9 mouse cellular contexts compared by ENCODE assay signal in the genomic region with DNA sequence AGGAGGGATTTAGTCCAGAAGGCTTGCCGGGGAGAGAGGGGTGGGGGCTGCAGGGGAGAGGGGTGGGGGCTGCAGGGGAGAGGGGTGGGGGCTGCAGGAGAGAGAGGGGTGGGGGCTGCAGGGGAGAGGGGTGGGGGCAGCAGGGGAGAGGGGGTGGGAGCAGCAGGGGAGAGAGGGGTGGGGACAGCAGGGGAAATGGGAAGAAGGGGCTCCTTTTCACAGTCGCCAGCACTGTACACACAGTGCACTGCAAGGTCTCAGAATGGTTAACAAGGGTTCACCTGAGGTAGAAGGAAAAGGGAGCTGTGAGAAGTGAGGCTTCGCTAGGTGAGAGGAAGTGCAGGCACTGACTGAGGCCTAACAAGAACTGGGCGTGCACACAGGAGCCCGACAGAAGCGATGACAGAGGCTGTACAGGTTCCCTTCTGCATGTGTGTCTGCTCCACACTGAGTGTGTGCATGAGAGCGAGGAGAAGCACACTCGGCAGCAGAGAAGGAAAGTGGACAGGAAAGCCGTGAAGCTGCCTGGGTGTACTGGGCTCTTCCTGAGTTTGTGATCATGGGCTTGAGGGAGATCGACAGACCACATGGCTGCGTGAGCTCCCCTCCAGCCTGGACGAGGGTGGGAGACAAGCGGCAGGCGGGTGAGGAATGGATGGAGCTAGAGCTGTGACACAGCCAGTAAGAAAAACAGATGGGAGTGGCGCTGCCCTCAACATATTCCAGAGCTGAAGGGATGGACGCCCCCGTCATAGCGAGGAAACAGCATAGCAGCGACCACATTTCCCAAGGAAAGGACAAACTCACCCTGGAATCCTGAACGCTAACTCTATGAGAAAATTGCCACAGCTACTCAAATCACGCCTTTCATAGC. TPM values are rescaled to one million over a fixed set of nuclear protein-coding genes. Genes with fewer than 3 reads are reported as not detected.
DNase-seq lines count a peak whose midpoint lies in the region; ATAC-seq lines count a peak whose summit lies in the region.
"Had no signal": no experiment of that assay in that cellular context is flagged by ENCODE, and none has a peak within 500 bp of the region (broad histone marks: within the 10 kb centered on the region; RNA-seq: fewer than 3 reads in every experiment).

No protein-coding gene starts in this region.

- peaks cover 7% of the 10 kb centered on the region for H3K36me3 ChIP-seq in heart, embryonic 16.5 days (ENCODE audit: control insufficient read depth, insufficient read depth)
- peaks cover 24% of the 10 kb centered on the region for H3K36me3 ChIP-seq in embryonic facial prominence, embryonic 12.5 days

- no peaks in the 10 kb centered on the region for H3K27me3 ChIP-seq in heart, embryonic 16.5 days (ENCODE audit: control insufficient read depth, insufficient read depth, low read length)
- H3K27me3 ChIP-seq in embryonic facial prominence, embryonic 12.5 days = no peaks in the 10 kb centered on the region
- H3K27me3 ChIP-seq: liver, embryonic 15.5 days had no signal

- H3K9me3 ChIP-seq in heart, embryonic 16.5 days (replicated peaks; ENCODE audit: control insufficient read depth, low read length) = no peaks in the 10 kb centered on the region
- no peaks in the 10 kb centered on the region for H3K9me3 ChIP-seq in embryonic facial prominence, embryonic 12.5 days
- H3K9me3 ChIP-seq: liver, embryonic 15.5 days had no signal

- DNase-seq in heart, adult 8-10 months (ENCODE audit: low spot score) = no peak
- DNase-seq in ES-CJ7 (ENCODE audit: low read depth, low spot score) = peak; percentile 60
- DNase-seq in left cerebral cortex, postnatal 36 days (ENCODE audit: low spot score in 2 of 2) = peak; percentile 40 to 43
- no peak for DNase-seq in spleen, postnatal 36 days (ENCODE audit: low spot score in 2 of 2)
- DNase-seq in kidney, adult 9 months = no peak

- H3K9ac ChIP-seq in heart, embryonic 16.5 days (ENCODE audit: low read length) = peak overlapping the region; percentile 36
- H3K9ac ChIP-seq in embryonic facial prominence, embryonic 12.5 days = no peak overlapping the region
- H3K9ac ChIP-seq: liver, embryonic 15.5 days had no signal

- intact Hi-C loops in left cerebral cortex, postnatal 36 days (cut with DNase I) = no loop called here

- no peak for ATAC-seq in heart, embryonic 16.5 days (replicated peaks; ENCODE audit: extremely low read depth, insufficient read depth, low FRiP score)
- no peak for ATAC-seq in embryonic facial prominence, embryonic 12.5 days (ENCODE audit: insufficient number of reproducible peaks, insufficient read depth, low FRiP score, low TSS enrichment)
- ATAC-seq in inflammation-experienced regulatory T-cells, adult 6 months = no peak

- no peak overlapping the region for H3K4me3 ChIP-seq in heart, embryonic 16.5 days (ENCODE audit: low read length)
- H3K4me3 ChIP-seq in embryonic facial prominence, embryonic 12.5 days = no peak overlapping the region
- H3K4me3 ChIP-seq: liver, embryonic 15.5 days had no signal

- H3K27ac ChIP-seq in heart, embryonic 16.5 days (ENCODE audit: low read length) = peak overlapping the region; percentile 17
- peak overlapping the region; percentile 17; the same call in 1 of the 2 replicates for H3K27ac ChIP-seq in embryonic facial prominence, embryonic 12.5 days
- H3K27ac ChIP-seq: liver, embryonic 15.5 days had no signal

- WGBS in heart, embryonic 16.5 days = 29% methylated on average over 21 of the region's 21 CpGs
- WGBS in embryonic facial prominence, embryonic 12.5 days = 58% methylated on average over 21 of the region's 21 CpGs

- H3K4me2 ChIP-seq in heart, embryonic 16.5 days (ENCODE audit: low read depth, low read length) = peak overlapping the region; percentile 24; the same call in 1 of the 2 replicates
- H3K4me2 ChIP-seq in embryonic facial prominence, embryonic 12.5 days (replicated peaks) = no peak overlapping the region
- H3K4me2 ChIP-seq: liver, embryonic 15.5 days had no signal

- peaks cover 75% of the 10 kb centered on the region for H3K4me1 ChIP-seq in heart, embryonic 16.5 days (ENCODE audit: control insufficient read depth, insufficient read depth, low read length)
- H3K4me1 ChIP-seq in embryonic facial prominence, embryonic 12.5 days = peaks cover 27% of the 10 kb centered on the region

RNA-seq across cellular contexts. Expression of gene Ube4b, which starts 29.9 kb away (rescaled TPM):
- polyA plus RNA-seq in heart, embryonic 16.5 days (2015; fragmentation: Nextera tagmentation; extraction: Ambion mirVana) = 29.9 and 32.5 TPM in 2 replicates
- total RNA-seq in heart, adult 8-10 months (2022) = 10 to 100 TPM; 40.6 to 46.8 (median 42.6) TPM
- 66.9 and 67.5 TPM in 2 replicates for polyA plus RNA-seq in embryonic facial prominence, embryonic 12.5 days (2016; fragmentation: Nextera tagmentation; extraction: Ambion mirVana)
- total RNA-seq in left cerebral cortex, postnatal 36 days (2021) = 100 to 1,000 TPM; 106 to 113 TPM
- polyA plus RNA-seq in inflammation-experienced regulatory T-cells, adult 6 months (2017; shearing (Covaris generic)) = 10 to 100 TPM in 2 of 3 experiments, 1 to 10 TPM in 1; 9.1 to 18.5 (median 14.7) TPM

RNA-seq across cellular contexts. Expression of gene Rbp7, which starts 58.1 kb away (rescaled TPM):
- polyA plus RNA-seq in heart, embryonic 16.5 days (2015; fragmentation: Nextera tagmentation; extraction: Ambion mirVana) = 13.0 and 14.6 TPM in 2 replicates
- 10 to 100 TPM; 41.4 to 66.1 (median 52.8) TPM for total RNA-seq in heart, adult 8-10 months (2022)
- 0.32 TPM in 1 of 2 replicates, not detected in the other for polyA plus RNA-seq in embryonic facial prominence, embryonic 12.5 days (2016; fragmentation: Nextera tagmentation; extraction: Ambion mirVana)
- 1 to 10 TPM in 1 of 2 experiments, under 1 TPM in 1; 0.57 to 1.3 TPM for total RNA-seq in left cerebral cortex, postnatal 36 days (2021)
- polyA plus RNA-seq in inflammation-experienced regulatory T-cells, adult 6 months (2017; shearing (Covaris generic)) = not detected
- polyA plus RNA-seq: liver, embryonic 15.5 days had no signal

Comparison
In these comparisons a context has a peak if more than half of its experiments do, and no peak if none do; other contexts are left out.
1. DNase-seq: peak in ES-CJ7 (single experiment) and left cerebral cortex, postnatal 36 days (2 of 2); none in heart, adult 8-10 months (single experiment), spleen, postnatal 36 days (0 of 2) and kidney, adult 9 months (single experiment).